Mouse (Mus musculus): ENCODE results near the gene Sf3a2. TPM values are rescaled to one million over a fixed set of nuclear protein-coding genes. Genes with fewer than 3 reads are reported as not detected.

Gene Sf3a2
- total and polyA plus RNA-seq, 2 experiments: 6.7 to 17.8 TPM

GRCm38 (mm10) chr10:80802996-80803395, 5.0 kb downstream of the Sf3a2 start:
- Histone ChIP-seq H3K79me2 (ENCODE audit: control insufficient read depth, insufficient read depth, low read length) (peaks cover 11% of the 10 kb centered on the region; the same call in 1 of the 2 replicates), H3K27me3 (ENCODE audit: control insufficient read depth, insufficient read depth, low read length) (no peaks in the 10 kb centered on the region), H3K4me3 (ENCODE audit: insufficient read depth, low read depth, low read length) (no peak overlapping the region), H3K4me1 (ENCODE audit: control insufficient read depth, insufficient read depth, low read length) (peaks cover 10% of the 10 kb centered on the region), H3K36me3 (ENCODE audit: control insufficient read depth, insufficient read depth, low read length) (peaks cover 2% of the 10 kb centered on the region; the same call in 1 of the 2 replicates), H3K27ac (replicated peaks; ENCODE audit: insufficient read depth, low read depth, low read length) (no peak overlapping the region), H3K9ac (ENCODE audit: low read depth, low read length) (no peak overlapping the region)
- WGBS: 83% methylated on average over 3 of the region's 3 CpGs
- no peak for TF ChIP-seq CTCF (IDR thresholded peaks at IDR 0.05; ENCODE audit: low read depth, low read length)
- no peak for TF ChIP-seq POLR2A (IDR thresholded peaks at IDR 0.05; ENCODE audit: extremely low read depth, insufficient read depth, low read length)
- DNase-seq (ENCODE audit: extremely low read depth, low read depth, low spot score): no peak

DNA sequence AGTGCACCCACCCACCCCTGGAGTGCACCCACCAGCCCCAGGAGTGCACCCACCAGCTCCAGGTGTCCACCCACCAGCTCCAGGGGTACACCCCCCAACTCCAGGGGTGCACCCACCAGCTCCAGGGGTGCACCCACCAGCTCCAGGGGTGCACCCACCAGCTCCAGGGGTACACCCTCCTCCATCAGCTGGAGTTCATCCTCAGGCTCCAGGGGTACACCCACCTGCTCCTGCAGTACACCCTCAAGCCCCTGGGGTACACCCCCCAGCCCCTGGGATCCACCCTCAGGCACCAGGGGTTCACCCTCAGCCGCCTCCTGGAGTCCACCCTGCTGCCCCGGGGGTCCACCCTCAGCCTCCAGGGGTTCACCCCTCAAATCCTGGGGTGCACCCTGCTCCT, 6.3 kb downstream of the Sf3a2 start:
- 86% methylated on average over 2 of the region's 2 CpGs for WGBS
- DNase-seq (ENCODE audit: extremely low read depth, low read depth, low spot score): no peak
- Histone ChIP-seq H3K27me3 (ENCODE audit: control insufficient read depth, insufficient read depth, low read length) (no peaks in the 10 kb centered on the region; the same call in 1 of the 2 replicates), H3K79me2 (ENCODE audit: control insufficient read depth, insufficient read depth, low read length) (peaks cover 5% of the 10 kb centered on the region; the same call in 1 of the 2 replicates), H3K9ac (ENCODE audit: low read depth, low read length) (no peak overlapping the region), H3K36me3 (ENCODE audit: control insufficient read depth, insufficient read depth, low read length) (peaks cover 2% of the 10 kb centered on the region; the same call in 1 of the 2 replicates), H3K27ac (replicated peaks; ENCODE audit: insufficient read depth, low read depth, low read length) (no peak overlapping the region), H3K4me3 (ENCODE audit: insufficient read depth, low read depth, low read length) (no peak overlapping the region), H3K4me1 (ENCODE audit: control insufficient read depth, insufficient read depth, low read length) (peaks cover 8% of the 10 kb centered on the region)
- no peak for TF ChIP-seq POLR2A (IDR thresholded peaks at IDR 0.05; ENCODE audit: extremely low read depth, insufficient read depth, low read length)
- no peak for TF ChIP-seq CTCF (IDR thresholded peaks at IDR 0.05; ENCODE audit: low read depth, low read length)

DNA sequence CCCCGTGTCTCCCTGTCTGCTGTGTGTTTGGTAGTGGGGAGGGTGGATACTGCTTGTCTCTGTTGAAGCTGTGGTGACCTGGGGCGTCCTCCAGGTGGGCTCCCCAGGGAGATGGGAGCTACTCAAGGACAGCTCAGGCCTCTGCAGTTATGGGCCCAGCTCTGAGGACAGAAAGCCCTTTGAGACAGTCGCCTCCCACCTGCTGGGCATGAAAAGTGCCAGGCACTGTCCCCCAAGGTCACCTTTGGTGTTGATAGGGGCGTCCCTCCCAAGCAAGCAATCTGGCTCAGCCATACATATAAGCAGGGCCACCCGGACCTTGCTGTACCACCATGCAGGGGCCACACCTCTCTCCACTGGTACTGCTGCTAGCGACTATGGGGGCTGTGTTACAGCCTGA, 6.9 kb downstream of the Sf3a2 start, which contains the start of gene Amh:
TSS of gene Amh (plus strand) at position 328 of the 400 bp plus-strand sequence.
- no peak for DNase-seq (ENCODE audit: extremely low read depth, low read depth, low spot score)
- Histone ChIP-seq H3K36me3 (ENCODE audit: control insufficient read depth, insufficient read depth, low read length) (peaks cover 2% of the 10 kb centered on the region; the same call in 1 of the 2 replicates), H3K9ac (ENCODE audit: low read depth, low read length) (no peak within 1 kb of the TSS), H3K27me3 (ENCODE audit: control insufficient read depth, insufficient read depth, low read length) (no peaks in the 10 kb centered on the region; the same call in 1 of the 2 replicates), H3K79me2 (ENCODE audit: control insufficient read depth, insufficient read depth, low read length) (peaks cover 4% of the 10 kb centered on the region; the same call in 1 of the 2 replicates), H3K27ac (replicated peaks; ENCODE audit: insufficient read depth, low read depth, low read length) (no peak within 1 kb of the TSS), H3K4me3 (ENCODE audit: insufficient read depth, low read depth, low read length) (no peak within 1 kb of the TSS), H3K4me1 (ENCODE audit: control insufficient read depth, insufficient read depth, low read length) (peaks cover 5% of the 10 kb centered on the region)
- no peak for TF ChIP-seq CTCF (IDR thresholded peaks at IDR 0.05; ENCODE audit: low read depth, low read length)
- TF ChIP-seq POLR2A (IDR thresholded peaks at IDR 0.05; ENCODE audit: extremely low read depth, insufficient read depth, low read length): no peak
- WGBS: 86% methylated on average over 6 of the region's 6 CpGs

DNA sequence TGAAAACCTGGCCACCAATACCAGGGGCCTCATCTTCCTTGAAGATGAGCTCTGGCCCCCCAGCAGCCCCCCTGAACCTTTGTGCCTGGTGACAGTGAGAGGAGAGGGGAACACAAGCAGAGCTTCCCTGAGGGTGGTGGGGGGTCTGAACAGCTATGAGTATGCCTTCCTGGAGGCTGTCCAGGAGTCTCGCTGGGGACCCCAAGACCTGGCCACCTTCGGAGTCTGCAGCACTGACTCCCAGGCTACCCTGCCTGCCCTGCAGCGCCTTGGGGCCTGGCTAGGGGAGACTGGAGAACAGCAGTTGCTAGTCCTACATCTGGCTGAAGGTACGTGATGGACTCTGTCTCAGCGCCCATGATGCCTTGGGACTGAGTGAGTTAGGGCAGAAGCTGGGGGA, 7.3 kb downstream of the Sf3a2 start:
- Histone ChIP-seq H3K4me1 (ENCODE audit: control insufficient read depth, insufficient read depth, low read length) (peaks cover 5% of the 10 kb centered on the region), H3K9ac (ENCODE audit: low read depth, low read length) (no peak overlapping the region), H3K79me2 (ENCODE audit: control insufficient read depth, insufficient read depth, low read length) (no peaks in the 10 kb centered on the region), H3K27ac (replicated peaks; ENCODE audit: insufficient read depth, low read depth, low read length) (no peak overlapping the region), H3K4me3 (ENCODE audit: insufficient read depth, low read depth, low read length) (no peak overlapping the region), H3K36me3 (ENCODE audit: control insufficient read depth, insufficient read depth, low read length) (peaks cover 2% of the 10 kb centered on the region; the same call in 1 of the 2 replicates), H3K27me3 (ENCODE audit: control insufficient read depth, insufficient read depth, low read length) (no peaks in the 10 kb centered on the region; the same call in 1 of the 2 replicates)
- DNase-seq (ENCODE audit: extremely low read depth, low read depth, low spot score): no peak
- TF ChIP-seq POLR2A (IDR thresholded peaks at IDR 0.05; ENCODE audit: extremely low read depth, insufficient read depth, low read length) (no peak), CTCF (IDR thresholded peaks at IDR 0.05; ENCODE audit: low read depth, low read length) (no peak)
- 95% methylated on average over 5 of the region's 5 CpGs for WGBS

GRCm38 (mm10) chr10:80805925-80806324, 7.9 kb downstream of the Sf3a2 start:
- no peaks in the 10 kb centered on the region for H3K79me2 ChIP-seq (ENCODE audit: control insufficient read depth, insufficient read depth, low read length)
- H3K4me1 ChIP-seq (ENCODE audit: control insufficient read depth, insufficient read depth, low read length): peaks cover 5% of the 10 kb centered on the region
- no peak overlapping the region for H3K4me3 ChIP-seq (ENCODE audit: insufficient read depth, low read depth, low read length)
- H3K27me3 ChIP-seq (ENCODE audit: control insufficient read depth, insufficient read depth, low read length): no peaks in the 10 kb centered on the region; the same call in 1 of the 2 replicates
- TF ChIP-seq POLR2A (IDR thresholded peaks at IDR 0.05; ENCODE audit: extremely low read depth, insufficient read depth, low read length): no peak
- peak; percentile 79 for TF ChIP-seq CTCF (IDR thresholded peaks at IDR 0.05; ENCODE audit: low read depth, low read length)
- DNase-seq (ENCODE audit: extremely low read depth, low read depth, low spot score): peak; percentile 33
- WGBS: 11% methylated on average over 3 of the region's 3 CpGs
- H3K36me3 ChIP-seq (ENCODE audit: control insufficient read depth, insufficient read depth, low read length): peaks cover 2% of the 10 kb centered on the region; the same call in 1 of the 2 replicates
- H3K27ac ChIP-seq (replicated peaks; ENCODE audit: insufficient read depth, low read depth, low read length): no peak overlapping the region
- no peak overlapping the region for H3K9ac ChIP-seq (ENCODE audit: low read depth, low read length)
